ENCODE assay signal across 15 mouse cellular contexts in genomic region chr5:93143360-93144091, GRCm38 (mm10). TPM values are rescaled to one million over a fixed set of nuclear protein-coding genes. Genes with fewer than 3 reads are reported as not detected.
DNase-seq lines count a peak whose midpoint lies in the region; ATAC-seq and TF ChIP-seq lines count a peak whose summit lies in the region.
"Had no signal": no experiment of that assay in that cellular context is flagged by ENCODE, and none has a peak within 500 bp of the region (broad histone marks: within the 10 kb centered on the region; RNA-seq: fewer than 3 reads in every experiment).

No protein-coding gene starts in this region.

- H3K36me3 ChIP-seq in embryonic facial prominence, embryonic 12.5 days = peaks cover 41% of the 10 kb centered on the region
- H3K36me3 ChIP-seq in embryonic facial prominence, embryonic 10.5 days (replicated peaks) = peaks cover 90% of the 10 kb centered on the region
- H3K36me3 ChIP-seq in hindbrain, embryonic 13.5 days = peaks cover 45% of the 10 kb centered on the region
- no peaks in the 10 kb centered on the region for H3K36me3 ChIP-seq in hindbrain, embryonic 11.5 days (ENCODE audit: control insufficient read depth, insufficient read depth, low read length)
- H3K36me3 ChIP-seq in lung, embryonic 15.5 days = peaks cover 25% of the 10 kb centered on the region; the same call in 1 of the 2 replicates
- H3K36me3 ChIP-seq in lung, postnatal 0 days (ENCODE audit: insufficient read depth, low read length) = 0 out of 2 replicates have a peak, but pooled peaks cover 9% of the 10 kb centered on the region
- peaks cover 24% of the 10 kb centered on the region; the same call in 1 of the 2 replicates for H3K36me3 ChIP-seq in forebrain, postnatal 0 days (ENCODE audit: insufficient read depth)

- no peak overlapping the region for H3K9ac ChIP-seq in embryonic facial prominence, embryonic 12.5 days
- peak overlapping the region; percentile 24; the same call in 1 of the 2 replicates for H3K9ac ChIP-seq in hindbrain, embryonic 13.5 days
- no peak overlapping the region for H3K9ac ChIP-seq in hindbrain, embryonic 11.5 days (ENCODE audit: low read depth, low read length)
- no peak overlapping the region for H3K9ac ChIP-seq in lung, embryonic 15.5 days
- H3K9ac ChIP-seq in lung, postnatal 0 days (replicated peaks; ENCODE audit: low read depth) = no peak overlapping the region
- H3K9ac ChIP-seq in forebrain, postnatal 0 days = no peak overlapping the region
- H3K9ac ChIP-seq: limb, embryonic 13.5 days; liver, postnatal 0 days had no signal

- DNase-seq in embryonic facial prominence, embryonic 10.5 days (ENCODE audit: low spot score) = no peak
- no peak for DNase-seq in hindbrain, embryonic 11.5 days (ENCODE audit: low spot score)
- DNase-seq in lung, postnatal 0 days (ENCODE audit: low spot score) = no peak
- no peak for DNase-seq in forebrain, postnatal 0 days
- no peak for DNase-seq in left cerebral cortex, adult 9 months (ENCODE audit: low spot score in 2 of 2)
- DNase-seq: adrenal gland, postnatal 10 days; kidney, postnatal 36 days; layer of hippocampus, postnatal 36 days; liver, postnatal 0 days; right cerebral cortex, postnatal 14 days had no signal

- H3K27me3 ChIP-seq in embryonic facial prominence, embryonic 12.5 days = no peaks in the 10 kb centered on the region
- no peaks in the 10 kb centered on the region for H3K27me3 ChIP-seq in embryonic facial prominence, embryonic 10.5 days (replicated peaks; ENCODE audit: low read depth, poor library complexity, severe bottlenecking)
- H3K27me3 ChIP-seq in hindbrain, embryonic 13.5 days = no peaks in the 10 kb centered on the region
- H3K27me3 ChIP-seq in hindbrain, embryonic 11.5 days (ENCODE audit: control insufficient read depth, insufficient read depth, low read length) = no peaks in the 10 kb centered on the region
- no peaks in the 10 kb centered on the region for H3K27me3 ChIP-seq in lung, embryonic 15.5 days
- H3K27me3 ChIP-seq in lung, postnatal 0 days (replicated peaks; ENCODE audit: insufficient read depth, low read length) = no peaks in the 10 kb centered on the region
- H3K27me3 ChIP-seq in forebrain, postnatal 0 days (ENCODE audit: insufficient read depth, low read length) = no peaks in the 10 kb centered on the region
- H3K27me3 ChIP-seq: limb, embryonic 13.5 days had no signal

- no peak overlapping the region for H3K4me3 ChIP-seq in embryonic facial prominence, embryonic 12.5 days
- no peak overlapping the region for H3K4me3 ChIP-seq in embryonic facial prominence, embryonic 10.5 days
- H3K4me3 ChIP-seq in hindbrain, embryonic 13.5 days = no peak overlapping the region
- no peak overlapping the region for H3K4me3 ChIP-seq in hindbrain, embryonic 11.5 days (ENCODE audit: low read depth, low read length)
- no peak overlapping the region for H3K4me3 ChIP-seq in lung, embryonic 15.5 days
- H3K4me3 ChIP-seq in lung, postnatal 0 days (ENCODE audit: low read depth, low read length) = no peak overlapping the region
- no peak overlapping the region for H3K4me3 ChIP-seq in forebrain, postnatal 0 days (ENCODE audit: low read depth, low read length)
- H3K4me3 ChIP-seq: limb, embryonic 13.5 days; myocyte had no signal

- no peak for TF ChIP-seq EP300 in lung, postnatal 0 days (IDR thresholded peaks at IDR 0.05)

- H3K9me3 ChIP-seq in embryonic facial prominence, embryonic 12.5 days = no peaks in the 10 kb centered on the region
- peaks cover under 1% of the 10 kb centered on the region; the same call in 1 of the 2 replicates for H3K9me3 ChIP-seq in embryonic facial prominence, embryonic 10.5 days
- H3K9me3 ChIP-seq in hindbrain, embryonic 13.5 days = no peaks in the 10 kb centered on the region
- H3K9me3 ChIP-seq in hindbrain, embryonic 11.5 days (ENCODE audit: control insufficient read depth, low read length) = no peaks in the 10 kb centered on the region
- H3K9me3 ChIP-seq in lung, embryonic 15.5 days = no peaks in the 10 kb centered on the region
- H3K9me3 ChIP-seq in lung, postnatal 0 days (ENCODE audit: low read length) = no peaks in the 10 kb centered on the region
- no peaks in the 10 kb centered on the region for H3K9me3 ChIP-seq in forebrain, postnatal 0 days (ENCODE audit: low read length)
- H3K9me3 ChIP-seq: limb, embryonic 13.5 days had no signal

- 55% methylated on average over 12 of the region's 12 CpGs for WGBS in embryonic facial prominence, embryonic 12.5 days
- 72% methylated on average over 12 of the region's 12 CpGs for WGBS in embryonic facial prominence, embryonic 10.5 days
- 70% methylated on average over 12 of the region's 12 CpGs for WGBS in hindbrain, embryonic 13.5 days
- WGBS in hindbrain, embryonic 11.5 days = 71% methylated on average over 12 of the region's 12 CpGs
- WGBS in lung, embryonic 15.5 days = 35% methylated on average over 12 of the region's 12 CpGs
- WGBS in lung, postnatal 0 days = 42% methylated on average over 12 of the region's 12 CpGs
- WGBS in forebrain, postnatal 0 days = 50% methylated on average over 12 of the region's 12 CpGs

- ATAC-seq in embryonic facial prominence, embryonic 12.5 days (ENCODE audit: insufficient number of reproducible peaks, insufficient read depth, low FRiP score, low TSS enrichment) = no peak
- ATAC-seq in hindbrain, embryonic 13.5 days (ENCODE audit: low FRiP score) = no peak
- no peak for ATAC-seq in hindbrain, embryonic 11.5 days (ENCODE audit: low FRiP score)
- ATAC-seq in lung, embryonic 15.5 days (ENCODE audit: borderline replicate concordance, extremely low read depth, low FRiP score, low TSS enrichment) = no peak
- no peak for ATAC-seq in lung, postnatal 0 days
- ATAC-seq in forebrain, postnatal 0 days = peak; percentile 61
- ATAC-seq: liver, postnatal 0 days had no signal

- H3K27ac ChIP-seq in embryonic facial prominence, embryonic 12.5 days = 0 out of 2 replicates have a peak overlapping the region, but pooled peaks have one; percentile 12
- no peak overlapping the region for H3K27ac ChIP-seq in embryonic facial prominence, embryonic 10.5 days (replicated peaks)
- H3K27ac ChIP-seq in hindbrain, embryonic 13.5 days = peak overlapping the region; percentile 40; the same call in 1 of the 2 replicates
- no peak overlapping the region for H3K27ac ChIP-seq in hindbrain, embryonic 11.5 days (ENCODE audit: low read depth, low read length)
- 0 out of 2 replicates have a peak overlapping the region, but pooled peaks have one; percentile 26 for H3K27ac ChIP-seq in lung, embryonic 15.5 days
- no peak overlapping the region for H3K27ac ChIP-seq in lung, postnatal 0 days (ENCODE audit: low read length)
- H3K27ac ChIP-seq in forebrain, postnatal 0 days (ENCODE audit: low read depth, low read length) = no peak overlapping the region
- H3K27ac ChIP-seq: limb, embryonic 13.5 days had no signal

- H3K4me2 ChIP-seq in embryonic facial prominence, embryonic 12.5 days (replicated peaks) = no peak overlapping the region
- H3K4me2 ChIP-seq in hindbrain, embryonic 13.5 days = no peak overlapping the region
- no peak overlapping the region for H3K4me2 ChIP-seq in hindbrain, embryonic 11.5 days (replicated peaks; ENCODE audit: low read depth, low read length)
- H3K4me2 ChIP-seq in lung, embryonic 15.5 days = no peak overlapping the region
- H3K4me2 ChIP-seq in lung, postnatal 0 days (replicated peaks; ENCODE audit: low read depth, low read length) = no peak overlapping the region
- no peak overlapping the region for H3K4me2 ChIP-seq in forebrain, postnatal 0 days (ENCODE audit: low read depth)
- H3K4me2 ChIP-seq: limb, embryonic 13.5 days had no signal

- peaks cover 27% of the 10 kb centered on the region for H3K4me1 ChIP-seq in embryonic facial prominence, embryonic 12.5 days
- peaks cover 28% of the 10 kb centered on the region for H3K4me1 ChIP-seq in embryonic facial prominence, embryonic 10.5 days
- peaks cover 18% of the 10 kb centered on the region for H3K4me1 ChIP-seq in hindbrain, embryonic 13.5 days (replicated peaks)
- no peaks in the 10 kb centered on the region for H3K4me1 ChIP-seq in hindbrain, embryonic 11.5 days (replicated peaks; ENCODE audit: control insufficient read depth, insufficient read depth, low read length)
- H3K4me1 ChIP-seq in lung, embryonic 15.5 days = peaks cover 30% of the 10 kb centered on the region
- H3K4me1 ChIP-seq in lung, postnatal 0 days (ENCODE audit: insufficient read depth, low read depth, low read length) = peaks cover 8% of the 10 kb centered on the region; the same call in 1 of the 2 replicates
- H3K4me1 ChIP-seq in forebrain, postnatal 0 days (ENCODE audit: insufficient read depth) = no peaks in the 10 kb centered on the region

- TF ChIP-seq CTCF in lung, postnatal 0 days (IDR thresholded peaks at IDR 0.05) = no peak
- TF ChIP-seq CTCF in forebrain, postnatal 0 days (IDR thresholded peaks at IDR 0.05; ENCODE audit: low read depth) = no peak

RNA-seq across cellular contexts. Expression of gene Sept11, which starts 50.3 kb away (rescaled TPM):
- polyA plus RNA-seq in embryonic facial prominence, embryonic 12.5 days (2016; fragmentation: Nextera tagmentation; extraction: Ambion mirVana) = 248 and 263 TPM in 2 replicates
- polyA plus RNA-seq in embryonic facial prominence, embryonic 10.5 days (2016; fragmentation: Nextera tagmentation; extraction: Ambion mirVana) = 294 and 297 TPM in 2 replicates
- polyA plus RNA-seq in hindbrain, embryonic 13.5 days (2015; fragmentation: Nextera tagmentation; extraction: Ambion mirVana) = 165 and 171 TPM in 2 replicates
- polyA plus RNA-seq in hindbrain, embryonic 11.5 days (2014; fragmentation: Nextera tagmentation; extraction: Ambion mirVana) = 241 and 243 TPM in 2 replicates
- 161 and 168 TPM in 2 replicates for polyA plus RNA-seq in lung, embryonic 15.5 days (2015; fragmentation: Nextera tagmentation; extraction: Ambion mirVana)
- polyA plus RNA-seq in lung, postnatal 0 days (2015; fragmentation: Nextera tagmentation; extraction: Ambion mirVana) = 49.1 and 58.6 TPM in 2 replicates
- total RNA-seq in forebrain, postnatal 0 days (2014; rRNA removed) = 87.2 and 104 TPM in 2 replicates
- polyA plus RNA-seq in forebrain, postnatal 0 days (2015; fragmentation: Nextera tagmentation; extraction: Ambion mirVana) = 85.9 and 104 TPM in 2 replicates

Comparison
In these comparisons a context has a peak if more than half of its experiments do, and no peak if none do; other contexts are left out.
1. H3K27ac ChIP-seq: peak in embryonic facial prominence, embryonic 12.5 days (single experiment), hindbrain, embryonic 13.5 days (single experiment) and lung, embryonic 15.5 days (single experiment); none in embryonic facial prominence, embryonic 10.5 days (single experiment), hindbrain, embryonic 11.5 days (single experiment), lung, postnatal 0 days (single experiment) and forebrain, postnatal 0 days (single experiment).